Mouse (Mus musculus): ENCODE measurements around the gene Hspb6. TPM values are rescaled to one million over a fixed set of nuclear protein-coding genes. Genes with fewer than 3 reads are reported as not detected.

Gene Hspb6
- 1.5 TPM for total RNA-seq (2023)

DNA sequence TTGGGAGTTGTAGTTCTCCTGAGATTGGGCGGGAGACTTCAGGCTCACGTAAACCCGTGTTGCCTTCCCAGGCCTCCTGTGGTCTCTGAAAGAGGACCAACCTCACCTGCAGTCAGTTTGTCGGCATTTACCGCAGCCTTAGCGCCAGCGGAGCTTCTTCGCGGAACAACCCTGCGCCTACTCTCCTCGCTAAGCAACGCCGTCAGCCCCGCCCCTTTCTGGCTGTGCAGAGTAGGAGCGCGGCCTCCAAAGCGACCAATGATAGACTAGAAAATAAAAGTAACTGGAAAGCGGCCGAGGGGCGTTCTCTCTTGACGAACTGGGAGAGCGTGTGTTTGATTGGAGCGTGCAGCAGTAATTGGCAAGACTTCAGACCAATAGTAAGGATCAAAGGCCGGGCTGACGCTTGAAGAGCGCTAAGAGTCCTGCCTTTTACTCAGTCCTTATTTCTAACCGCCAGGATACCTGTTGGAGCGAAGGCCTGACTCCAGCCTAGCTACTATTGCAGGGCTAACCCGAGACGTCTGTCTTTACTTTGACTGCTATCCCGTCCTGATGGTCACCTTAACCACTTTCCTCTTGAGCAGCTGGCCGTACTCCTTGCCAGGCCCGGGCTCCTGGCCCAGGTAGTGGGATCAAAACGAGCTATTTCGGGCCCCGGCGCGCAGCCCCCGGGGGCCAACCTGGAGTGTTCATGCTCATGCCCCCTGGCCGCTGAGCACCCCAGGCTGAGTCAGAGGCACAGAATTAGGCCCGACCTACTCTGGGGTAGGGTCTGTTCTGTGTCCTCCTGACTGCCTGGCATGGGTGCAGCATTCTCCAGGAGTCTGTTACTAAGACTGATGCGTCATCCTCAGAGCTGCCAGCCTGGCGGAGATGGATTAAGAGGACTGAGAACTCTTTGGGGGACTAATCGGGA is at the start of gene Hspb6, which contains the start of gene Proser3:
Gene Hspb6 (plus strand): TSS at position 77 of the 919 bp plus-strand sequence.
Gene Proser3 (minus strand): TSS at position 198 of the 919 bp plus-strand sequence.

DNA sequence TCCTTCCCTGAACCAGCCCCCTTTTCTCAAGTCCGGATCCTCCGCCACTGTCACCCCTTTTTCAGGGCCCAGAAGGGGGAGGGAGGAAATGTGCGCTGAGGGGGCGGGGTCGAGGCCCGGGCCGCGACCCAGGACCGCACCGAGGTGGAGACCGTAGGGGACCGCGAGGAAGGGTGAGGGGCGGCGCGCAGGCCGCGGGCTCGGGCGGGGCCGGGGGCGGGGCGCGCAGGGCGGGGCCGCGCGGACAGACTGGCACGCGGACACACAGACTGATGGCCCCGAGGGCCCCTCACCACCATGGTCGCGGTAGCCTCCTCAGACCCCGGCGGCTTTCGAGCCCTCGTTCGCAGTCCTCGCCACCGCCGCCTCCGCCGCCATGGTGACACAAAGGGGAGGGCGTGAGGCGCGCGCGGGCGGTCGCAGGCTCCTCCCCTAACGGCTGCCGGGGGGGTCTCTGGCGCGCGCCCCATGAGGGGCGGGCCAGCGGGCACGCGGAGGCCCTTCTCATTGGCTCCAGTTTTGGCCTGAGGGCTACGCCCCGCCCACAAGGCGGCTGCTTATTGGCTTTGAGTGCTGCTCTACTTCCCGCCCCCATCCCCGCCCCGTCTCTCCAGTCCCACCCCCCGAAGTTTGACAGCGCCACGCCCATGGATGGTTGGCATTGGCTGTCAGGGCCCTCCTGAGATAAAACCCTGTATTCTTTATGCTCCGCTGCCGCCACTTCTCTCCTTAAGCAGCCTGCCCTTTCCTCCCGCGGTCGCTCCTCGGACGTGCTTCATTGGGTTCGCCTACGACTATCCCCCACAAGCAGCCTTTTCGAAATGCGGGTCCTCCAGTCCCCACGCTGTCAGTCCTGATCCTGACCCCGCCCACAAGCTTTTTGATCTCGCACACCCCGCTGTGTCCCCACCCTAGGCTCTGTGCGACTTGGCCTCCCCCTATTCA is 17.1 kb upstream of the Hspb6 start, which contains the start of gene Arhgap33:
Gene Arhgap33 (minus strand): TSS at position 428 of the 945 bp plus-strand sequence.

DNA sequence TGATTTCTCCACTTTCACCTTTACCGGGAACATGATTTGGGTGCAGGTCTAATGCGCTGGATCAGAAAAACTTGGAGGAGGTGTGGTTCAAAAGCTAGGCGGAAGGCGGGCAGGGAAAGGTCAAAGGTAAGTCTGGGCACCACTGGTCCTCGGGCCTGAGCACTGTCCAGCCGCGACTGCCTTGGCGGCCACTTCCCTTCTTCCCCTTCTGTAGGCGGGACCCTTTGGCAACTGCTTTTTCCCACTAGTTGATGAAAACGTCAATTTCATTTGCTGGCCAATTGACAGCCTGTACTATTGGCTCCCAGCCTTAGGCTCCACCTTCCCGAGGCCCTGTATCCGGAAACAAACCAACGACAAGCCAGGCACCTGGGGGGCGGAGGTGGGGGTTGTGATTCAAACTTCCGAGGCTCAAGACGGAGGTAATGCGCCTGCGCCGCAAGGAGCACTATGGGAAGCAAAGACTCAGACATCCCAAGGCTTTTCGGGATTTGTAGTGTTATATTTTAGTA is 7.5 kb downstream of the Hspb6 start, which contains the start of gene Lin37:
Gene Lin37 (minus strand): TSS at position 396 of the 512 bp plus-strand sequence.

DNA sequence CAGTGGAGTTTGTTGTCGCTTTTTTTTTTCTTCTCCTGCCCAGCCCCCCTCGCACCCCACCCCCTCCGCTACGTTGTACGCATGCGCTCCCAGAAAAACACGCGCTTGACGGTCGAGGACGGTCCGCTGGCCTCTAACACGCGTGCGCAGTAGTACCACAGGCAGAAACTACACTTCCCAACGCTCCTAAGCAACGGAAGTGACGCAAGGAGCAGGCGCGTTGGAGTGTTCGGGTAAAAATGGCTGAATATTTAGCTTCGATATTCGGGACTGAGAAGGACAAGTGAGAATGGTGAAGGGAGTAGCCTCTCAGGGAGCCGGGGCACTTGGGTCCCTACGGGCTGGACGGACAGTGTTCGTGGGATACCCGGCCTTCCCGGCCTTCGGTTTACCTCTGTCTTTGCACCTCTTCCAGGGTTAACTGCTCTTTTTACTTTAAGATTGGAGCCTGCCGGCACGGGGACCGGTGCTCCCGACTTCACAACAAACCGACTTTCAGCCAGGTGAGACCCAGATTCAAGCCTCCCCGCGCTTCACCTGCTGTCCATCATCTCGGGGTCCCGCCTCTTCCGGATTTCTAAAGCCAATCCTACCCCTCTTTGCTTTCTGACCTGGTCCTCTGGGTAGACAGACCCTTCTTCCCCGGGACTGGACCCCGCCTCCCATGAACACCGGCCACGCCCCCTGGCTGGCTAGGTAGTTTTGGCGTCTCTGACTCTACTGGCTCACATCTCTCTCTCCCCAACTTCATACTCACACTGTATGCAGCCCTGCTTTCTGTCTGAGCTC is 11.3 kb downstream of the Hspb6 start, which contains the start of the genes U2af1l4, Gm49396 and Psenen:
Gene U2af1l4 (plus strand): TSS at position 185 of the 789 bp plus-strand sequence.
Gene Gm49396 (plus strand): TSS at position 228 of the 789 bp plus-strand sequence.
Gene Psenen (minus strand): TSS at position 511 of the 789 bp plus-strand sequence.

DNA sequence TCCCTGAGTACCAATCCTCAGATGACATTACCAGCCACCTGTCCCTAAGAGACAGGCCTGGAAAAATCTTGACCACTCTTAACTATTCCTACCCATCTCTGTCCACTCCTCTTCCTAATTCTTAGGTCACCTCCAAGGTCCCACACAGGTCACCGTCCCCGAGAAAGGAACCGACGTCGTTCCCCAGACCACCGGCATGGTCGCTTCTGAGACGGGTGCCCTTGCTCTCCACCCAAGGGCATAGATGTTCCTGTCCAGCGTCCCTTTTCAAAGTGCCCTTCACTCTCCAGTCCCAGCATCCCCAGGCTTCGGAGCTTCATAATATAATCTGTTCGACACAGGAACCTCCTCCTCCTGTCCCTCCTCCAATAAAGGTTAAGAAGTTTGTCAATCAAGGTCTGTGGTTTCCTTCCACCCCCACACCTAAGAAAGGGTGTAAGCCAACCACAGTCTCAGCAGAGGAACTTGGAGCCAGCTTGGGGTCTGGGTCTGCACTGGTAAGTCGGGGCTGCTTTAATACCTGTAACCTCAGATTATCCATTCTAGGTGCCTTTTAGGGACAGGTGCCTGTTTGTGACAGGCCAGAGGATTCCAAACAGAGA is 13.1 kb downstream of the Hspb6 start, which contains the start of gene Igflr1:
Gene Igflr1 (plus strand): TSS at position 458 of the 602 bp plus-strand sequence.

DNA sequence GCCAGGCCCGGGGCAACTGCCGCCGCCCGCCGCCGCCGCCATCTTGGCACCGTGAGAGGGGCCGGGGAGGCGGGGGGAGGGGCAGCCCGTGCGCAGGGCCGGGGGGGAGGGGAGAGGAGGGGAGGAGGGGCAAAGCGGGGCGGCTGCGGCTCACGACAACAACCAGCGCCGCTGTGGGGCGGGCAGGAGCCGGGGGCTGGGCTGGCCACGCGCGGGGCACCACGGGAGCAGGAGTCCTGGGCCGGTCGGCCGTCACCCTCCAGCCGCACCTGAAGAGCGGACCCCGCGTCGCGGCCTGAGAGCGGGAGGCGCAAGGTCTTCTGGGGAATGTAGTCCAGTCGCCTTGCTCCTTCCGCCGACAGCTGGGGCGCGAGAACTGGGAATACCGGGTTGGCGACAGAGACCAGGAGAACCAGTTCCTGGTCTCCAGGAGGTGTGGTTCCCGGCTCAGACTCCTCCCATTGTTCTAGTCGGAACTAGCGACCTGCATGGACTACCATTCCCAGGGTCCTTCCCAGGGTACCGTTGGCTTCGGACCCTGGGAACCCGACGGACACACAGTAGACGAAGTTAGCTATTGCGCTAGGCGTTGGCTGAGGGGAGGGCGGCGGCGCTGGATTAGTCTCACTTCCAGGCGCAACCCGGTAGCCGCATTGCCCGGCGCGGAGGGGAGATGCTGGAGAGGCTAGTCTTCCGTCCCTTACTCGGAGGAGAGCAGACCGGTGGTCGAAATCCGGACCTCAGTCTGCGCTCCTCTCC is 36.9 kb downstream of the Hspb6 start, which contains the start of gene Kmt2b:
Gene Kmt2b (minus strand): TSS at position 51 of the 759 bp plus-strand sequence.

DNA sequence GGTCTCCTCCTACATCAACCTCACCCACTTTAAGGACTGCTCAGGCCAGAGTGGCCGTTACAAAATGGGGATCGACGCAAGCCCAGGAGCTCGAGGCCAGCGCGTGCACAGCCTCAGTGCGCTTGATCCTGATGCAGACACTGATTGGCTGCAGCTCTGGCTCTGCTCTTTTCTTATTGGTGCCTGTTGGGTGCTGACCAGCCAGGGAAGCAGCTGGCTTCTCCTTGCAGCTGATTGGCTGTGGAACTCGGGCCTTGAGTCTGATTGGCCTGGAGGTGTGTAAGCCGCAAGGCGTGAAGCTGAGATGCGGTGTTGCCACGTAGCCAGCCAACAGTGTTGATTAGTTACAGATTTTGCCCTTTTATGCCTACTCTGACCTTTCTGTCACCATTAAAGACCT is 46.8 kb downstream of the Hspb6 start, which contains the start of gene Zbtb32:
Gene Zbtb32 (minus strand): TSS at position 124 of the 400 bp plus-strand sequence.

Other genes starting within 250 kb of the Hspb6 start
- gene Alkbh6, start 243.5 kb upstream of the Hspb6 start, total RNA-seq (2023), result 64.0 TPM
- gene Syne4, start 237.4 kb upstream of the Hspb6 start, total RNA-seq (2023), result 6.4 TPM
- gene E130208F15Rik, start 230.4 kb upstream of the Hspb6 start, total RNA-seq (2023), result 5.8 TPM
- 14.3 TPM for gene Sdhaf1, start 228.3 kb upstream of the Hspb6 start, total RNA-seq (2023)
- not detected for gene Lrfn3, start 189.4 kb upstream of the Hspb6 start, total RNA-seq (2023)
- 30.8 TPM for gene Tyrobp, start 138.4 kb upstream of the Hspb6 start, total RNA-seq (2023)
- 153 TPM for gene Hcst, start 132.3 kb upstream of the Hspb6 start, total RNA-seq (2023)
- gene Nfkbid, start 130.4 kb upstream of the Hspb6 start, total RNA-seq (2023), result 83.8 TPM
- 1.3 TPM for gene Aplp1, start 106.6 kb upstream of the Hspb6 start, total RNA-seq (2023)
- gene Kirrel2, start 94.5 kb upstream of the Hspb6 start, total RNA-seq (2023), result not detected
- gene Nphs1, start 93.9 kb upstream of the Hspb6 start, total RNA-seq (2023), result 0.29 TPM
- gene Prodh2, start 58.6 kb upstream of the Hspb6 start, total RNA-seq (2023), result not detected
- 5.4 TPM for gene Arhgap33, start 17.1 kb upstream of the Hspb6 start, total RNA-seq (2023)
- gene Proser3, start 121 bp downstream of the Hspb6 start, total RNA-seq (2023), result 8.9 TPM
- gene Lin37, start 7.7 kb downstream of the Hspb6 start, total RNA-seq (2023), result 34.1 TPM
- 62.4 TPM for gene U2af1l4, start 11.1 kb downstream of the Hspb6 start, total RNA-seq (2023)
- 24.2 TPM for gene Gm49396, start 11.2 kb downstream of the Hspb6 start, total RNA-seq (2023)
- gene Psenen, start 11.4 kb downstream of the Hspb6 start, total RNA-seq (2023), result 122 TPM
- gene Igflr1, start 13.2 kb downstream of the Hspb6 start, total RNA-seq (2023), result 36.2 TPM
- gene Kmt2b, start 36.5 kb downstream of the Hspb6 start, total RNA-seq (2023), result 101 TPM
- not detected for gene Zbtb32, start 46.7 kb downstream of the Hspb6 start, total RNA-seq (2023)
- gene Upk1a, start 60.7 kb downstream of the Hspb6 start, total RNA-seq (2023), result not detected
- 159 TPM for gene Cox6b1, start 74.0 kb downstream of the Hspb6 start, total RNA-seq (2023)
- gene Etv2, start 83.7 kb downstream of the Hspb6 start, total RNA-seq (2023), result not detected
- 95.6 TPM for gene Rbm42, start 98.1 kb downstream of the Hspb6 start, total RNA-seq (2023)
- gene Haus5, start 112.8 kb downstream of the Hspb6 start, total RNA-seq (2023), result 33.8 TPM
- gene Pmis2, start 119.4 kb downstream of the Hspb6 start, total RNA-seq (2023), result not detected
- gene 2200002J24Rik, start 146.7 kb downstream of the Hspb6 start, total RNA-seq (2023), result not detected
- gene Atp4a, start 160.0 kb downstream of the Hspb6 start, total RNA-seq (2023), result not detected
- gene Tmem147, start 177.4 kb downstream of the Hspb6 start, total RNA-seq (2023), result 29.7 TPM
- gene Gapdhs, start 191.5 kb downstream of the Hspb6 start, total RNA-seq (2023), result not detected
- 6.8 TPM for gene Sbsn, start 199.3 kb downstream of the Hspb6 start, total RNA-seq (2023)
- not detected for gene Dmkn, start 211.6 kb downstream of the Hspb6 start, total RNA-seq (2023)
- not detected for gene Krtdap, start 235.7 kb downstream of the Hspb6 start, total RNA-seq (2023)